Mouse (Mus musculus): Measurements from ENCODE around the gene Kctd11.
"Not testable (repeated sequence)": the region's sequence is repeated elsewhere in the genome, so short reads cannot be mapped to it uniquely, and the experiment has no call there.

Gene Kctd11

GRCm38 (mm10) chr11:69880853-69881603, at the start of gene Kctd11:
Gene Kctd11, minus strand, starts transcription at chr11:69881406.
- peak; percentile 95 to 97 for DNase-seq (ENCODE audit: low spot score in 2 of 2)

- DNase-seq (ENCODE audit: low spot score in 2 of 2) = not testable (repeated sequence)
Measured at GRCm38 (mm10) chr11:69930176-69930575, 49.0 kb upstream of the Kctd11 start.

GRCm38 (mm10) chr11:69929712-69930111, 48.5 kb upstream of the Kctd11 start:
- no peak for DNase-seq (ENCODE audit: low spot score in 2 of 2)

- no peak for DNase-seq (ENCODE audit: low spot score in 2 of 2)
Measured at GRCm38 (mm10) chr11:69927501-69927900, 46.3 kb upstream of the Kctd11 start.

- no peak for DNase-seq (ENCODE audit: low spot score in 2 of 2)
Measured at GRCm38 (mm10) chr11:69922796-69923195, 41.6 kb upstream of the Kctd11 start.

- DNase-seq (ENCODE audit: low spot score in 2 of 2) = no peak
Measured at GRCm38 (mm10) chr11:69922012-69922756, 41.0 kb upstream of the Kctd11 start.

- peak; percentile 100 for DNase-seq (ENCODE audit: low spot score in 2 of 2)
Measured at GRCm38 (mm10) chr11:69921114-69922011, 40.2 kb upstream of the Kctd11 start, which contains the start of gene Eif5a. Gene Eif5a, minus strand, starts transcription at chr11:69921958.

- peak; percentile 53 to 54 for DNase-seq (ENCODE audit: low spot score in 2 of 2)
Measured at GRCm38 (mm10) chr11:69920266-69921031, 39.2 kb upstream of the Kctd11 start.

GRCm38 (mm10) chr11:69919661-69920265, 38.6 kb upstream of the Kctd11 start:
- peak; percentile 84 to 85 for DNase-seq (ENCODE audit: low spot score in 2 of 2)

- no peak for DNase-seq (ENCODE audit: low spot score in 2 of 2)
Measured at GRCm38 (mm10) chr11:69919053-69919452, 37.8 kb upstream of the Kctd11 start.

GRCm38 (mm10) chr11:69918118-69918517, 36.9 kb upstream of the Kctd11 start:
- no peak for DNase-seq (ENCODE audit: low spot score in 2 of 2)

- DNase-seq (ENCODE audit: low spot score in 2 of 2) = no peak
Measured at GRCm38 (mm10) chr11:69917379-69917948, 36.3 kb upstream of the Kctd11 start.

GRCm38 (mm10) chr11:69916652-69917378, 35.6 kb upstream of the Kctd11 start:
- not testable (repeated sequence) for DNase-seq (ENCODE audit: low spot score in 2 of 2)

- no peak for DNase-seq (ENCODE audit: low spot score in 2 of 2)
Measured at GRCm38 (mm10) chr11:69915667-69916627, 34.7 kb upstream of the Kctd11 start.

- no peak for DNase-seq (ENCODE audit: low spot score in 2 of 2)
Measured at GRCm38 (mm10) chr11:69914917-69915430, 33.8 kb upstream of the Kctd11 start.

- no peak for DNase-seq (ENCODE audit: low spot score in 2 of 2)
Measured at GRCm38 (mm10) chr11:69914372-69914764, 33.2 kb upstream of the Kctd11 start.

GRCm38 (mm10) chr11:69913554-69914371, 32.6 kb upstream of the Kctd11 start, which contains the start of gene Gps2:
Gene Gps2, plus strand, starts transcription at chr11:69913888.
- DNase-seq (ENCODE audit: low spot score in 2 of 2) = peak; percentile 91 to 93

All from heart, adult 9 months (tissue).